Mouse (Mus musculus) spleen, adult 18-20 months (tissue): ENCODE measurements around the gene Qtrt1.

Source experiments
- DNase-seq, 2 experiments: peaks; one replicate each; pipeline ENCODE4 v3.0.0; 2022; ENCODE audit warnings: mixed read lengths in 2 of 2

Gene Qtrt1

GRCm38 (mm10) chr9:21411669-21412550, at the start of gene Qtrt1:
Gene Qtrt1, plus strand, starts transcription at chr9:21411837.
- DNase-seq = peak; percentile 76 to 77

- DNase-seq = peak; percentile 43 to 74
Measured at GRCm38 (mm10) chr9:21366541-21367220, 45.0 kb upstream of the Qtrt1 start.

- peak; percentile 99 for DNase-seq
Measured at GRCm38 (mm10) chr9:21367357-21368111, 44.1 kb upstream of the Qtrt1 start, which contains the start of gene Ilf3. Gene Ilf3, plus strand, starts transcription at chr9:21367871.

- DNase-seq = peak; percentile 70 to 75
Measured at GRCm38 (mm10) chr9:21368131-21368584, 43.5 kb upstream of the Qtrt1 start.

- no peak for DNase-seq
Measured at GRCm38 (mm10) chr9:21369080-21369479, 42.6 kb upstream of the Qtrt1 start.

- DNase-seq = no peak
Measured at GRCm38 (mm10) chr9:21370876-21371275, 40.8 kb upstream of the Qtrt1 start.

GRCm38 (mm10) chr9:21372508-21372907, 39.1 kb upstream of the Qtrt1 start:
- DNase-seq = no peak

- peak in 1 of 2 experiments; percentile 23 for DNase-seq
Measured at GRCm38 (mm10) chr9:21379195-21379594, 32.4 kb upstream of the Qtrt1 start.

- no peak for DNase-seq
Measured at GRCm38 (mm10) chr9:21380868-21381267, 30.8 kb upstream of the Qtrt1 start.

GRCm38 (mm10) chr9:21383966-21384365, 27.7 kb upstream of the Qtrt1 start:
- no peak for DNase-seq

- DNase-seq = no peak
Measured at GRCm38 (mm10) chr9:21392646-21393175, 18.9 kb upstream of the Qtrt1 start.

- no peak for DNase-seq
Measured at GRCm38 (mm10) chr9:21395692-21396091, 15.9 kb upstream of the Qtrt1 start.

GRCm38 (mm10) chr9:21397170-21397569, 14.5 kb upstream of the Qtrt1 start:
- no peak for DNase-seq

- DNase-seq = no peak
Measured at GRCm38 (mm10) chr9:21401042-21401441, 10.6 kb upstream of the Qtrt1 start.

GRCm38 (mm10) chr9:21402764-21403253, 8.8 kb upstream of the Qtrt1 start:
- no peak for DNase-seq

- DNase-seq = no peak
Measured at GRCm38 (mm10) chr9:21403745-21404144, 7.9 kb upstream of the Qtrt1 start.

- DNase-seq = no peak
Measured at GRCm38 (mm10) chr9:21405525-21405924, 6.1 kb upstream of the Qtrt1 start.

- no peak for DNase-seq
Measured at GRCm38 (mm10) chr9:21407951-21408350, 3.7 kb upstream of the Qtrt1 start.

GRCm38 (mm10) chr9:21408624-21409023, 3.0 kb upstream of the Qtrt1 start:
- DNase-seq = no peak

- DNase-seq = peak; percentile 69 to 85
Measured at GRCm38 (mm10) chr9:21409592-21410317, 1.9 kb upstream of the Qtrt1 start.

GRCm38 (mm10) chr9:21417866-21418265, 6.2 kb downstream of the Qtrt1 start:
- no peak for DNase-seq

GRCm38 (mm10) chr9:21419646-21420045, 8.0 kb downstream of the Qtrt1 start:
- DNase-seq = no peak
